Mouse (Mus musculus) spleen, adult 12 weeks (tissue): ENCODE data around the gene Zfp971.
"Not testable (repeated sequence)": the region's sequence is repeated elsewhere in the genome, so short reads cannot be mapped to it uniquely, and the experiment has no call there.

Experiments
- DNase-seq: peaks from one replicate; pipeline ENCODE4 v3.0.0; 2022; ENCODE audit warnings: low spot score

Zfp971 gene

DNA sequence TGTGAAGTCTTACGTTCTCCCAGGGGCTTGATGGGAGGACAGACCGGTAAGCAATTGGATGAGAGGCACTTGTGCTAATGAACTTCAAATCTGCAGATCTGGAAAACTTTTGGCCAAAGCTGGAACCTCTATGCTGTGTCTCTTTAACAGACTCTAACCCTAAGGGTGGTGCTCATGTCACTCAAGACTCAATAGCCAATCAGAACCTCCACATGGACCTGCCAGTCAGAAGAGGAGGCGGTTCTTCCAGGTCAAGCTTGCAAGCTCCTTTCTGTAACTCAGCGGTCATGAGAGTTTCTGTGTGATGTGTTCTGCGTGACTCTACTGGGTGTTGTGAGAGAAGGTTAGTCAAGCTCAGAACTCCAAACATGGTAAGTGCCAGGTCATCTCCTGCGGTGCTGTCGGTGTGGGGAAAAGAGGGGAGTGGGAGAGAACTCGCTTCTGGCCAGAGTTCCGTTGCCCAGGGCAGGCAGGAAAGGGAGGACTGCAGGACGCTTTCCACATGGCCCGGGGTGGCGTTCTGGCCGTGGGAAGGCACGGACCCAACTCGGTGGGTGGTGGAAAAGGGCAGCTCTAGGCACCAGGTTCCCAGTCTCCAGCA lies at the start of gene Zfp971:
Gene Zfp971, plus strand, starts transcription at position 274 of the 601 bp plus-strand sequence.
- peak; percentile 17 for DNase-seq

DNA sequence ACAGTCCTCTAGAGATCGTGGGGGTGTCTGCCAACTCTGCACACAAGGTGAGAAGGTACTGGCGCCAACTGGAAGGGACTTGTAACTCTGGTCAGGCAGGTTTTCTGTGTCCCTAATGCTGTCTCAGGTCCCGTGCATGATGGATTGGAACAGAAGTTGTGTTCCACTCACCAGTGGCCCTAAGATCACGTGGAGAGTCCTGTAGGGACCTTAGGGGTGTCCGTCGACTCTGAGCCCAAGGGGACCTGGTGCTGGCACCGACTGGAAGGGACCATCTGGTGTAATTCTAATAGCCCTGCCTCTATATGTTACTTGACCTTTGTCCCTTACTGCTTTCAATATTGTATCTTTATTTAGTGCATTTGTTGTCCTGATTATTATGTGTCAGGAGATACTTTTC lies 48.3 kb upstream of the Zfp971 start:
- not testable (repeated sequence) for DNase-seq

DNA sequence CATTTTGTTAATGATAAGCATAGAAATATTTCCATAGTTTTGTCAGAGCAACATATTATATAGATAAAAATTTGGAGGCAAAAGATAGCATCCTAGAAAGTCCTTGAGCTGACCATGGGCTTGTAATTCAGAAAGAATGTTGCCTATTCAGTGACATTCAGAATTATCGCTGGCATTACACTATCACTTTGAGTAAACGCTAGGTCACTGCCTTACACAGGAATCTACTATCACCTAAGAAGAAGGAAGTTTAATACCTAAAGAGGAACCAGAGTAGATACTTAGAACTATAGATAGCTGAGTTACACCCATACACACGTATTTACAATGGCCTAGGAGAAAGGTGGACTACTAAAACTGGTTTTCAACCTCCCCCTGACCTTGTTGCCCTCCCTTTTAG lies 3.6 kb upstream of the Zfp971 start:
- DNase-seq, result not testable (repeated sequence)

DNA sequence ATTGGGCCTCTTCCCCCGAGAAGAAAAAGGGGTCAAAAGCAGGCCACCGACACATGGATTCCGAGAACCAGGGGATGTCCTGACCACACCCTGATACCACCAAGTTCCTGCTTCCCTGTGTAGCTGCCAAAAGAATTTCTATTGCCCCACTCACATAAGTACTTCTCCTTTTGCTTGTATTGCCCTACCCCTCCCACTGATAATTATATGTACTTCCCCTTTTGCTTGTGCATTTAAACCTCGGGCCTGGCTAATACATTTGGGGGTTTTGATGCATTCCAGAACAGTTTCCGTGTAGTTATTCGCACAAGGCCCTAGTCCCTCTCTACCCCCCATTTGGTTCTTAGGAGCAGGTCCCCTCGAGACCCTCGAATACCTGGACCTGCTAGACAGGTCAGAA lies 2.3 kb upstream of the Zfp971 start:
- peak; percentile 2 for DNase-seq

DNA sequence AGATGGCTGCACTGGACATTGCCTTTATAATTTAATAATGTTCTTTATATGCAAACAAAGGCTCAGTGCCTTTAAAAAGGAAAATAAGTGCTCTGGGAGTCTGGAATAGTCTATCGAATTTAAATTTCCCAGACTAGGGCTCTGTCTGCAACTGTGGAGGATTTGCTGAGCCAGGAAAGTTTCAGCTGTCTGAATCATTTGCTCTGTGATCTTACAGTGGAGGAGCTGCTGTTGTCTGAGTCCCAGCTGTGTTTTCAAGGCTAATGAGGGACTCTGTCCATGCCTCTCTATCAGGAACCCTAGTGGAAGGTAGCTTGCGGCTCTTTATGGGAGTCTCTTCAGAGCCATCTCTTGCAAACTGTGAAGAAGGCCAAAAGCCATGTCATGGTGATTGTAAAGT lies 777 bp downstream of the Zfp971 start:
- not testable (repeated sequence) for DNase-seq

DNA sequence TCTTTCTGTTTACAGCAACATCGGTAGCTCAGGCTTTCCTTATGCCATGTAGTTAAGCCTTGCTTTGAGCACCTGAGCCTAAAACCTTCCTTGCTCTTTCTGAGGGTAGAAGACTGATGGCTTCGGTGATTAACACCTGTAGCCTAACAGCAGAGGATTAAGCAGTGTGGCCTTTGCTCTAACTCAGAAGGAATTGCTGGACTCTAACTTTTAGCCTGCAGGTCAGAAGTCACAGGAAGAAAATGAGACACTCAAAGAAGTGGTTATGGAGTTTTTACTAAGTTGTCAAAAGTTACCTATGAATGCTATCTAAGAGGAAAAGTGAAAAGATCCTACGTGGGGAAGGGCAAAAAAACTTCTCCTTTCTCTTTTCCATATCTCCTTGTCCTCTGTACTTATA lies 4.5 kb downstream of the Zfp971 start:
- DNase-seq, result not testable (repeated sequence)

DNA sequence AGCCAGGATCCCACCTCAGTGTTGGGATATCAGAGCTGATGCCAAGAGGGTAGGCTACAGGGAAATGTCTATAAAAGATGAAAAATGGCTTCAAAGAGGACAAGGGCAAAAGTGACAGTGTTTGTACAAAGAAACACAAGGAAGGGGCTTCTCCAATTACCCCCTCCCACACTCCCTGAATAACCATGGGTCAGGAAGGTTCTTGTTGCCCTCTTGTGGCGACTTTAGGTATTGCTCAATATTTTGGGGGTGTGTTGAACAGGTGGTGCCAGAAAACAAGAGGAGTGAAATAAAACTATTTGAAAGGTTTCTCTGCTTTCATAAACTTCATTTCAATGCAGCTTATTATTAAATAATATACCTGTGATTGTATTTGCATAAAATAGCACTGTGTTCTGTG lies 35.1 kb downstream of the Zfp971 start:
- DNase-seq, result peak; percentile 21

DNA sequence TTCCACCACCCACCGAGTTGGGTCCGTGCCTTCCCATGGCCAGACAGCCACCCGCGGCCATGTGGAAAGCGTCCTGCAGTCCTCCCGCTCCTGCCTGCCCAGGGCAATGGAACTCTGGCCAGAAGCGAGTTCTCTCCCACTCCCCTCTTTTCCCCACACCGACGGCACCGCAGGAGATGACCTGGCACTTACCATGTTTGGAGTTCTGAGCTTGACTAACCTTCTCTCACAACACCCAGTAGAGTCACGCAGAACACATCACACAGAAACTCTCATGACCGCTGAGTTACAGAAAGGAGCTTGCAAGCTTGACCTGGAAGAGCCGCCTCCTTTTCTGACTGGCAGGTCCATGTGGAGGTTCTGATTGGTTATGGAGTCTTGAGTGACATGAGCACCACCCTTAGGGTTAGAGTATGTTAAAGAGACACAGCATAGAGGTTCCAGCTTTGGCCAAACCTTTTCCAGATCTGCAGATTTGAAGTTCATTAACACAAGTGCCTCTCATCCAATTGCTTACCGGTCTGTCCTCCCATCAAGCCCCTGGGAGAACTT lies 55.2 kb downstream of the Zfp971 start, which contains the start of gene Zfp931:
Gene Zfp931, minus strand, starts transcription at position 311 of the 552 bp plus-strand sequence.
- not testable (repeated sequence) for DNase-seq
